Mouse (Mus musculus): ENCODE data around the gene Slc22a21.
"Not testable (repeated sequence)": the region's sequence is repeated elsewhere in the genome, so short reads cannot be mapped to it uniquely, and the experiment has no call there.

The Slc22a21 gene

GRCm38 (mm10) chr11:54002761-54003717, 22.9 kb upstream of the Slc22a21 start:
- in situ Hi-C loops (cut with MboI, MseI), result loop anchor here (5.0 kb wide), 2 partner anchors 104 to 249 kb away; no protein-coding TSS in a partner anchor

- in situ Hi-C loops (cut with MboI, MseI), result loop anchor here (5.0 kb wide), 2 partner anchors 105 to 250 kb away; no protein-coding TSS in a partner anchor
Observed at GRCm38 (mm10) chr11:54002147-54002760, 22.1 kb upstream of the Slc22a21 start.

GRCm38 (mm10) chr11:53997661-53998060, 17.5 kb upstream of the Slc22a21 start:
- in situ Hi-C loops (cut with MboI, MseI), result loop anchor here (5.0 kb wide), 1 partner anchor 65 kb away; no protein-coding TSS in a partner anchor

- in situ Hi-C loops (cut with MboI, MseI), result no loop called here
Observed at GRCm38 (mm10) chr11:53992264-53992663, 12.1 kb upstream of the Slc22a21 start.

GRCm38 (mm10) chr11:53989232-53989631, 9.1 kb upstream of the Slc22a21 start:
- in situ Hi-C loops (cut with MboI, MseI), result no loop called here

GRCm38 (mm10) chr11:53988081-53988480, 7.9 kb upstream of the Slc22a21 start:
- in situ Hi-C loops (cut with MboI, MseI), result no loop called here

GRCm38 (mm10) chr11:53981396-53981795, 1.3 kb upstream of the Slc22a21 start:
- in situ Hi-C loops (cut with MboI, MseI), result no loop called here

GRCm38 (mm10) chr11:53979456-53979787, 710 bp downstream of the Slc22a21 start:
- in situ Hi-C loops (cut with MboI, MseI), result not testable (repeated sequence)

- in situ Hi-C loops (cut with MboI, MseI), result no loop called here
Observed at GRCm38 (mm10) chr11:53977672-53978071, 2.5 kb downstream of the Slc22a21 start.

- in situ Hi-C loops (cut with MboI, MseI), result no loop called here
Observed at GRCm38 (mm10) chr11:53975559-53975958, 4.6 kb downstream of the Slc22a21 start.

GRCm38 (mm10) chr11:53958984-53959383, 21.1 kb downstream of the Slc22a21 start:
- in situ Hi-C loops (cut with MboI, MseI), result no loop called here

GRCm38 (mm10) chr11:53958176-53958575, 22.0 kb downstream of the Slc22a21 start:
- in situ Hi-C loops (cut with MboI, MseI), result not testable (repeated sequence)

- in situ Hi-C loops (cut with MboI, MseI), result no loop called here
Observed at GRCm38 (mm10) chr11:53956636-53957035, 23.5 kb downstream of the Slc22a21 start.

GRCm38 (mm10) chr11:53954653-53955052, 25.5 kb downstream of the Slc22a21 start:
- in situ Hi-C loops (cut with MboI, MseI), result no loop called here

GRCm38 (mm10) chr11:53950133-53950532, 30.0 kb downstream of the Slc22a21 start:
- in situ Hi-C loops (cut with MboI, MseI), result not testable (repeated sequence)

GRCm38 (mm10) chr11:53931944-53932318, 48.2 kb downstream of the Slc22a21 start:
- in situ Hi-C loops (cut with MboI, MseI), result loop anchor here (5.0 kb wide), 2 partner anchors 60 to 65 kb away; no protein-coding TSS in a partner anchor

- in situ Hi-C loops (cut with MboI, MseI), result loop anchor here (5.0 kb wide), 2 partner anchors 59 to 66 kb away; no protein-coding TSS in a partner anchor
Observed at GRCm38 (mm10) chr11:53931091-53931943, 48.8 kb downstream of the Slc22a21 start.

- in situ Hi-C loops (cut with MboI, MseI), result loop anchor here (5.0 kb wide), 2 partner anchors 57 to 68 kb away; no protein-coding TSS in a partner anchor
Observed at GRCm38 (mm10) chr11:53929741-53930140, 50.4 kb downstream of the Slc22a21 start.

GRCm38 (mm10) chr11:53928585-53928984, 51.5 kb downstream of the Slc22a21 start:
- in situ Hi-C loops (cut with MboI, MseI), result no loop called here

- in situ Hi-C loops (cut with MboI, MseI), result no loop called here
Observed at GRCm38 (mm10) chr11:53926303-53926702, 53.8 kb downstream of the Slc22a21 start.

- in situ Hi-C loops (cut with MboI, MseI), result no loop called here
Observed at GRCm38 (mm10) chr11:53918851-53919250, 61.3 kb downstream of the Slc22a21 start.
